Mouse (Mus musculus): ENCODE results near the gene Scamp3. TPM values are rescaled to one million over a fixed set of nuclear protein-coding genes. Genes with fewer than 3 reads are reported as not detected.

Scamp3 gene
- polyA plus RNA-seq, 1 experiment from 2014 or later = 172 TPM

- no peak overlapping the region for H3K4me2 ChIP-seq (ENCODE audit: low read length)
- no peak overlapping the region for H3K9ac ChIP-seq (ENCODE audit: low read depth, low read length)
- no peak for ATAC-seq
- H3K27me3 ChIP-seq (replicated peaks; ENCODE audit: control insufficient read depth, insufficient read depth, low read length) = no peaks in the 10 kb centered on the region
- H3K4me3 ChIP-seq (ENCODE audit: low read length) = no peak overlapping the region
- WGBS = 51% methylated on average over 8 of the region's 8 CpGs
- no peaks in the 10 kb centered on the region for H3K4me1 ChIP-seq (ENCODE audit: control insufficient read depth, insufficient read depth, low read depth, low read length)
- no peaks in the 10 kb centered on the region for H3K36me3 ChIP-seq (ENCODE audit: control insufficient read depth, insufficient read depth, low read length)
- no peak overlapping the region for H3K27ac ChIP-seq (ENCODE audit: low read depth, low read length)
- no peaks in the 10 kb centered on the region for H3K9me3 ChIP-seq (ENCODE audit: control insufficient read depth, low read length)
Observed at GRCm38 (mm10) chr3:89145566-89145965, 31.7 kb upstream of the Scamp3 start.

GRCm38 (mm10) chr3:89147101-89147978 is 29.9 kb upstream of the Scamp3 start:
- no peak overlapping the region for H3K27ac ChIP-seq (ENCODE audit: low read depth, low read length)
- no peaks in the 10 kb centered on the region for H3K4me1 ChIP-seq (ENCODE audit: control insufficient read depth, insufficient read depth, low read depth, low read length)
- no peaks in the 10 kb centered on the region for H3K27me3 ChIP-seq (replicated peaks; ENCODE audit: control insufficient read depth, insufficient read depth, low read length)
- ATAC-seq = peak; percentile 25
- peaks cover 7% of the 10 kb centered on the region; the same call in 1 of the 2 replicates for H3K36me3 ChIP-seq (ENCODE audit: control insufficient read depth, insufficient read depth, low read length)
- no peak overlapping the region for H3K9ac ChIP-seq (ENCODE audit: low read depth, low read length)
- WGBS = 22% methylated on average over 26 of the region's 26 CpGs
- no peak overlapping the region for H3K4me2 ChIP-seq (ENCODE audit: low read length)
- no peak overlapping the region for H3K4me3 ChIP-seq (ENCODE audit: low read length)
- no peaks in the 10 kb centered on the region for H3K9me3 ChIP-seq (ENCODE audit: control insufficient read depth, low read length)

DNA sequence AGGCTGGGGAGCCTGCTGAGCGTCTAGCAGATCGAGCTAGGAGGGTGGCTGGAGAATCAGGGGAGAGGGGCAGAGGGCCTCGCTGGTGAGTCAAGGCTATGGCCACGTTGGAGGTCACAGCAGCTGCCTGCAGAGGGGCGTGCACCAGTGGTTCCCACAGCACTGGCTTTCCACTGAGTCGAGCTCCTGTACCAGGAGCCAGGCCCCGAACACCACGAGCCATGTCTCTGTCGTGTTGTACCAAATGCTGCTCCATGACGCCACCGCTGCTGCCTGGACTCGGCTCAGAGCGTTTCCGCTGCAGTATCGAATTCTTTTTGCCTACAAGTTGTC is 29.3 kb upstream of the Scamp3 start:
- Histone ChIP-seq H3K36me3 (ENCODE audit: control insufficient read depth, insufficient read depth, low read length) (peaks cover 7% of the 10 kb centered on the region; the same call in 1 of the 2 replicates), H3K4me2 (ENCODE audit: low read length) (no peak overlapping the region), H3K27ac (ENCODE audit: low read depth, low read length) (no peak overlapping the region), H3K9me3 (ENCODE audit: control insufficient read depth, low read length) (no peaks in the 10 kb centered on the region), H3K9ac (ENCODE audit: low read depth, low read length) (no peak overlapping the region), H3K4me1 (ENCODE audit: control insufficient read depth, insufficient read depth, low read depth, low read length) (no peaks in the 10 kb centered on the region), H3K27me3 (replicated peaks; ENCODE audit: control insufficient read depth, insufficient read depth, low read length) (no peaks in the 10 kb centered on the region), H3K4me3 (ENCODE audit: low read length) (no peak overlapping the region)
- 25% methylated on average over 15 of the region's 15 CpGs for WGBS
- ATAC-seq = no peak

GRCm38 (mm10) chr3:89148567-89148966 is 28.7 kb upstream of the Scamp3 start:
- Histone ChIP-seq H3K4me1 (ENCODE audit: control insufficient read depth, insufficient read depth, low read depth, low read length) (no peaks in the 10 kb centered on the region), H3K27ac (ENCODE audit: low read depth, low read length) (no peak overlapping the region), H3K4me2 (ENCODE audit: low read length) (no peak overlapping the region), H3K36me3 (ENCODE audit: control insufficient read depth, insufficient read depth, low read length) (peaks cover 7% of the 10 kb centered on the region; the same call in 1 of the 2 replicates), H3K27me3 (replicated peaks; ENCODE audit: control insufficient read depth, insufficient read depth, low read length) (no peaks in the 10 kb centered on the region), H3K9me3 (ENCODE audit: control insufficient read depth, low read length) (no peaks in the 10 kb centered on the region), H3K9ac (ENCODE audit: low read depth, low read length) (no peak overlapping the region), H3K4me3 (ENCODE audit: low read length) (no peak overlapping the region)
- no peak for ATAC-seq
- 72% methylated on average over 14 of the region's 14 CpGs for WGBS

DNA sequence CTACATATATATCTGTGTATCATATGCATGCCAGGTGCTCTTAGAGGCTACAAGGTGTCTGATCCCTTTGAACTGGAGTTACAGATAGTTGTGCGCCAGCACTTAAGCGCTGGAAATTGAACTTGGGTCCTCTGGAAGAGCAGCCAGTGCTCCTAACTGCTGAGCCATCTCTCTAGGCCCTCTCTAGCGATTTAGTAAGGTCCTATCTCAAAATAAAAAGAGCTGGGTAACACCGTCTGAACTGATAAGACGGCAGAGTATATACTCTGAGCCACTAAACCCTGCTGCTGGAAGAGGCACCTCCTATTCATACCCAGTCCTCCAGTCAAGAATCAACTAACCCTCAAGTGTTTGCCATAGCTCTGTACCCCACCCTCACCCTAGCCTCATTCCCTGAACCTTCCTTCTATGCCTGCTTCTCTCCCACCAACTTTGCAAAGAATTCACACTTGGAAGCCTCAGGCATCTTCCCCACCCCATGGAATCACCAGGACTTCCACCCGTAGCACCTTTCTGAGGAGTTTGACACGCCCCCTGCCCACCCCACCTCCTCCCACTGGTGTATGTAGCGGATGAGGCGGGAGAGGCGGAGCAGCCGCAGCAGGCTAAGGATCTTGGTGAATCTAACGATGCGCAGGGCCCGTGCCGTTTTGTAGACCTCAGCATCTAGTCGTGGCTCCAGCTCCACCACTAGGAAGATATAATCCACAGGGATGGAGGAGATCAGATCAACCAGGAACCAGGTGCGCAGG is 25.0 kb upstream of the Scamp3 start:
- Histone ChIP-seq H3K4me3 (ENCODE audit: low read length) (no peak overlapping the region), H3K4me2 (ENCODE audit: low read length) (no peak overlapping the region), H3K9ac (ENCODE audit: low read depth, low read length) (no peak overlapping the region), H3K9me3 (ENCODE audit: control insufficient read depth, low read length) (no peaks in the 10 kb centered on the region), H3K4me1 (ENCODE audit: control insufficient read depth, insufficient read depth, low read depth, low read length) (no peaks in the 10 kb centered on the region), H3K27ac (ENCODE audit: low read depth, low read length) (no peak overlapping the region), H3K27me3 (replicated peaks; ENCODE audit: control insufficient read depth, insufficient read depth, low read length) (no peaks in the 10 kb centered on the region), H3K36me3 (ENCODE audit: control insufficient read depth, insufficient read depth, low read length) (peaks cover 10% of the 10 kb centered on the region; the same call in 1 of the 2 replicates)
- no peak for ATAC-seq
- 67% methylated on average over 17 of the region's 17 CpGs for WGBS

DNA sequence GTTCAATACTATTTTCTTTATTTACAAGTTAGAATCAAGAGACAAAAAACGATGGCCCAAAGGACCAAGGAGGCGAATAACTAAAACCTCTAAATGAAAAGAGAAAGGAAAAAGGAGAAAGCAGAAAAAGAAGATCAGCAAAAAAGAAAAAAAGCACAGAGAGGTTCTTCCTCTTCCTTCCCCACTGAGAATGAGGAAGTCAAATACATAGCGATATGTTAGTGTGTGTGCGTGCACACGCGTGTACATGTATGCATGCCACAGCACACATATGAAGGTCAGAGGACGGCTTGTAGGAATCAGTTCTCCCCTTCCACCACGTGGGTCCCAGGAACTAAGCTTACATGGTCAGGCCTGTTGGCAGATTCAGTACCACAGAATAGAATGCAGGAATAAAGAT is 20.3 kb upstream of the Scamp3 start:
- Histone ChIP-seq H3K27ac (ENCODE audit: low read depth, low read length) (no peak overlapping the region), H3K36me3 (ENCODE audit: control insufficient read depth, insufficient read depth, low read length) (0 out of 2 replicates have a peak, but pooled peaks cover 3% of the 10 kb centered on the region), H3K4me2 (ENCODE audit: low read length) (no peak overlapping the region), H3K9me3 (ENCODE audit: control insufficient read depth, low read length) (no peaks in the 10 kb centered on the region), H3K9ac (ENCODE audit: low read depth, low read length) (no peak overlapping the region; the same call in 1 of the 2 replicates), H3K27me3 (replicated peaks; ENCODE audit: control insufficient read depth, insufficient read depth, low read length) (no peaks in the 10 kb centered on the region), H3K4me3 (ENCODE audit: low read length) (no peak overlapping the region), H3K4me1 (ENCODE audit: control insufficient read depth, insufficient read depth, low read depth, low read length) (peaks cover 16% of the 10 kb centered on the region)
- ATAC-seq = no peak
- 90% methylated on average over 8 of the region's 8 CpGs for WGBS

GRCm38 (mm10) chr3:89158651-89159050 is 18.6 kb upstream of the Scamp3 start:
- Histone ChIP-seq H3K9me3 (ENCODE audit: control insufficient read depth, low read length) (no peaks in the 10 kb centered on the region), H3K4me1 (ENCODE audit: control insufficient read depth, insufficient read depth, low read depth, low read length) (peaks cover 16% of the 10 kb centered on the region), H3K4me3 (ENCODE audit: low read length) (peak overlapping the region; percentile 88), H3K36me3 (ENCODE audit: control insufficient read depth, insufficient read depth, low read length) (0 out of 2 replicates have a peak, but pooled peaks cover 3% of the 10 kb centered on the region), H3K9ac (ENCODE audit: low read depth, low read length) (peak overlapping the region; percentile 86), H3K27me3 (replicated peaks; ENCODE audit: control insufficient read depth, insufficient read depth, low read length) (no peaks in the 10 kb centered on the region), H3K4me2 (ENCODE audit: low read length) (peak overlapping the region; percentile 80), H3K27ac (ENCODE audit: low read depth, low read length) (peak overlapping the region; percentile 61)
- 15% methylated on average over 7 of the region's 7 CpGs for WGBS
- ATAC-seq = no peak

DNA sequence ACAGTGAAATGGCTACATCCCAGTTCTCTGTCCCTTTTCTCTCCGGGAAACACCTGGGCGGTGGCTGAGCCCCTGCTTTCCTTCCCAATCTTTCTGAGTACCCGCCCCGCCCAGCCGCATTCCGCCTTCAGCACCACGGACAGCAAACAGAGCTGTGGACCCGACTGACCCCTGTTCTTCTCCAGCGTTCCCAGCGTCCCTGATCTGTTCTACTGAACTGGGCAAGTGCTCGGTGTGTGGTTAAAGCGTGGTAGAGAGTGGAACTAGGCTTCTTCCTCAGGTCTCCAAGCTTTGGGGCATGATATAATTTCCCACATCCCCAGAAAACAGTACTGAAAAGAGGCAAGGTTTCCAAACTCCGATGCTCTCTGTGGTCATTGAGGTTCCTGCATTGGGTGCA is 18.1 kb upstream of the Scamp3 start:
- peak overlapping the region; percentile 80 for H3K4me2 ChIP-seq (ENCODE audit: low read length)
- H3K36me3 ChIP-seq (ENCODE audit: control insufficient read depth, insufficient read depth, low read length) = 0 out of 2 replicates have a peak, but pooled peaks cover 3% of the 10 kb centered on the region
- WGBS = 1% methylated on average over 13 of the region's 13 CpGs
- peaks cover 21% of the 10 kb centered on the region for H3K4me1 ChIP-seq (ENCODE audit: control insufficient read depth, insufficient read depth, low read depth, low read length)
- peak; percentile 24; the same call in 1 of the 2 replicates for ATAC-seq
- H3K4me3 ChIP-seq (ENCODE audit: low read length) = peak overlapping the region; percentile 88
- peak overlapping the region; percentile 76 for H3K27ac ChIP-seq (ENCODE audit: low read depth, low read length)
- H3K27me3 ChIP-seq (replicated peaks; ENCODE audit: control insufficient read depth, insufficient read depth, low read length) = no peaks in the 10 kb centered on the region
- peak overlapping the region; percentile 86 for H3K9ac ChIP-seq (ENCODE audit: low read depth, low read length)
- no peaks in the 10 kb centered on the region for H3K9me3 ChIP-seq (ENCODE audit: control insufficient read depth, low read length)
